Mouse (Mus musculus): ENCODE data around the gene Samd4b.

Gene Samd4b

DNA sequence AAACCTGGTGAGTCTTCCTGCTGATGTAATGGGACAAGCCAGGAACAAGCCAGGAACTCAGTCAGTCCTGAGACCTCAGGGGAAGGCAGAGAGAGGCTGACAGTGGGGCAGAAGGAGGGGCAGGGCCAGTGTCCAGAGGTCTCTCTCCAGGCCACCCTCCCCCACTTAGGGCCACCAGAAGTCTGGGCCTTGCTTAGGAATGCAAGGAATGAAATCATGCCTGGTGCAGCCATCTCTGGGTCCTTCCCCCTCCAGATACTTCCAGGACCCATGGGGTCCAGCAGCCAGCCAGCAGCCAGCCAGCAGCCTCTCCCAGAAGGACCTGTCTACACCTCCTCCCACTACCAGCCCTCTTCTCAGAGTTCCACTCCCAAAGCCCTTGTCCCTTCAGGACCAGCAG, 10.3 kb downstream of the Samd4b start:
- peak; percentile 76 for DNase-seq

- DNase-seq = peak; percentile 69
Measured at GRCm38 (mm10) chr7:28586663-28587411, 11.1 kb downstream of the Samd4b start.

DNA sequence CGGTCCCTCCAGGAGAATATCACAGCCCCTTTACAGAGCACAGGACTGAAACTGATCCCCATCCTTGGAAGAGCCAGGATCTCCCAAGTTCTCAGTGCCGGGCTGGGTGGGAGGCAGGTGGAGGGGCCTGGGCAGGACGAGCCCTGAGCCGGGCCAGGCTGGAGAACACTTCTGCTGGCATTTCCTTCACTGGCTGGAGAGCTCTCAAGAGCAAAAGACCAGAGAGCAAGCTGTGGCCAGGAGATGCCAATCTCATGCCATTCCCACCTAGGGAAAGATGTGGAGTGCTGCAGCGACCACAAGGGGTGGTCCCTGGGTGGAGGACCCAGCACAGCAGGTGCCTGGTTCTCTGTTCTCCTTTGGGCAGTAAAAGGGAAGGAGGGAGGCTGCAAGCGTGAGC, 12.9 kb downstream of the Samd4b start:
- no peak for DNase-seq

- DNase-seq = no peak
Measured at GRCm38 (mm10) chr7:28584468-28584867, 13.5 kb downstream of the Samd4b start.

DNA sequence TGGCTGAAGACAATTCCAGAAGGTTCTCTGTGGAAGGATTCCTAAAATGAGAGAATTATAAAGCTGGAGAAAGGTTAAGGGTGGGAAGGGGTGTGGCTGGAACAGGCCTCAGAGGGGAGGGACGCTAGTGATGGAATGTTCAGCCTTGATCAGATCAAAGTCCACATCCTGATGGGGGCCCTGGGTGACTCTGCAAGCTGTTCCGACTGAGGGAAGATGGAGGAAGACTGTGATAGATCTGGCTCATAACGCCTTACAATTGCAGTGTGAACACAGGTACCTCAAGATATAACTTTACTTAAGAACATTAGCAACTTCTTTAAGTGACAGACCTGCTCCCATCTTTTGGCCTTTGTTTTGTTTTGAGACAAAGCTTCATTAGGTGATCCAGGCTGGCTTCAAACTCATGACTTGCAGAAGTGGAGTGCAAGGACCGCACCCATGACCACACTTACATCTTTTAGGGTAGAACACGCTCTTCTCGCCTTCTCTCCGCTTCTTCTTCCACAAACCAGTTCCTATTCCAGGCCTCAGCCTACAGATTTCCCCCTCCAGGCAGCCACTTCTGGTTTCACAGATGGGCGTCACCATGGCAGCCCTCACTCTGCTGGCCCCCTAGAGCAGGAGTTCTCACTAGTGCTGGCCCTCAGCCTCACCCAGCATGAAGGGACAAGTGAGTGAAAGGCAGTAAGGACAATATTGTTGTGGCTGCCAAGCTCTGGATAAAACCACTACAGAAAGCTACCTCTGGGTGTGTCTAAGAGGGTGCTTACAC, 14.2 kb downstream of the Samd4b start:
- DNase-seq = no peak

DNA sequence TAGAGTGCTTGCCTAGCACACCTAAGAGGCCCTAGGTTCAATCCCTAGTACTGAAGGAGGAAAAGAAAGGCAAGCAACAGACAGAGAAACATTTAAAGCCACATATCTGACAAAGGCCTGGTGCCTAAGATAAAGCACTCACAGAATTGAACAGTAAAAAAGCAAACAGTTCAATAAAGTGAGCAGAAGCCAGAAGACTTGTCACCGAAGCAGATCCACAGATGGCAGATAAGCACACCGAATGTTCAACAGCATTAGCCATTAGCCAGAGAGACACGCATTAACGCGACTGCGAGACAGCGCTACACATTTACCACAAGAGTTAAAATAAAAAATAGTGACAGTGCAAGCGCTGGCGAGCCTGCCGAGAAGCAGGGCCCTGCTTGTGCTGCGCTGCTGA, 15.1 kb downstream of the Samd4b start:
- no peak for DNase-seq

DNA sequence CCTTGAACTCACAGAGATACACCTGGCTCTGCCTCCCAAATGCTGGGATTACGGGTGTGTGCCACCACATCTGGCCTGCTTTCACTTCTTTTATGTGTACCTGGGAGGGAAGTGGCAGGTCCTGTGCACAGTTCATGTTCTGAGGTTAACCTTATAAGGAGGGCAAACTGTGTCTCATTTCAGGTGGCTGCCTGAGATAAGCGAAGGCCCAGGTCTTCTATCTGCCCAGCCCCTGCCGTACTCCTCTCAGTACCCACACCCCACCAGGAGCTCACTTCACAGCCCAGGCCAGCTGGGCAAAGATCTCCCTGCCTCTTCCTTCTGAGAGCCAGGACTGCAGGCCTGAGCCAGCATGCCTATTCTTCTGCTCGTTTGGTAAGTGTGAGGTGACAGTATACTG, 16.2 kb downstream of the Samd4b start:
- no peak for DNase-seq

DNA sequence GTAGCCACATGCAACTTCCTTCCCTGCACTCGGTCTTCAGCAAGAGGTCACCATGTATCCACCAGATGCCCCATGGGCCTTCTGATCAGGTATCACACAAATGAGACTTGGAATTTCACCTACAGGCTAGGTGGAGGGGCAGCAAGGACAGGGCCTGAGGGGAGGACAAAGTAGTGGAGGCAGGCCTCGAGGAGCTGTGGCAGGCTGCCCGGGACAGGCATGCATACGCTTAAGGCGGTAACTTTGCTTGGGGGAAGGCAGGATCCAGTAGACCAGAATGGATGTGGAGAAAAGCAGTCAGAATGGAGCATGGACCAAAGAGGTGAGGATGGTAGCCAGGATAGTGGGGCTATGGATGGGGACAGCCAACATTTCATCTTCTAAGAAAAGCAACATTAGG, 18.1 kb downstream of the Samd4b start:
- no peak for DNase-seq

DNA sequence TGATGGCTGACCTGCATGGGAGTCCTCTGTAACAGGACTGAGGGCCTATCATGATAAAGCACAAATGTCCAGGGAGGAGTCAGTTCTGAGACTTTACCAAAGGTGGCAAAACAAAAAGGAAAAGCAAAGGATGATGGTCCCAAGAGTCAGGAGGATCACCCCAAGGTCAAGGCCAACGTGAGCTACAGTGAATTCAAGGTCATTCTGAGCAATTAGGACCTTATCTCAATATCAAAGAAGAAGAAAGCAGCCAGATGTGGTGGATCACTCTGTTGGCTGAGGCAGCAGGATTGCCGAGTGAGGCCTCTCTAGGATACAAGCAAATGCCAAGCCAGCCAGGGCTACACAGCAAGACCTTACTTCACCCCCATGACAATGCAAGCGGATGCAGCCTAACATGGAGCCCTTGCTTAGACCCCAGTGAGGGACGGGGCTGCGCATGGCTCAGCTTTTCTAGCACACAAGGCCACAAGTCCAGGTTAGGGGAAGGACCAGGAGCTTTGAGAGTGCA, 19.3 kb downstream of the Samd4b start:
- no peak for DNase-seq

DNA sequence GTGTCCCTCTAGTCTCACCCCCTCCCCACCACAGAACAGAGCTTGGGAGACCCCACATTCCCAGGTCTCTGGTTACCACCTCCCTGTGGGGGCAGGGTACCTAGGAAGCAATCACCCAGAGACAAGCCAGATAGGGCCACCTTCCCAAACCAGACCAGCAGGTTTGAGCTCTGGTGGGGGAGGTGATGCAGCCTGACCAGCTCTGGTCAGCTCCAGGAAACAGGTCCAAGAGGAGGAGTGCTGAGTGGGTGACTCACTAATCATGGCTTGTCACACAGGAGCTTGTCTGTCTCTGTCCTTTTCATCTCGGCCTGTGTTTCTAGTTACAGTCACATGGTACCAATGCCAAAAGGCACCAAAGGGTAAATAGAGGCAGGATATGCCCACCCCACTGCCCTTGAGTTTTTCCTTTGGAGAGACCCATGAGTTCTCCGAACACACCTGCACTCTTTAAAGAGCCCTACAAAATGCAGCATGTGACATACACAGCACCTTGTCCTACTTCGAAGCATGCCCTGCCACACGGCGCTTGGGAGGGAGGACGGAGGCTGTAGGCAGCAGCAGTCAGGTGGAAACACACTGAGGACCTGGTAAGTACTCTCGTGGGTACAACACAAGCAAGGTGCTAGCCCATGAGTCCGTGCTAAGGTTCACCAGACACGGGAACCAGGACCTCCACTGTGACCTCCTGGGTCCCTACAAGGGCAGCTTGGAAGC, 20.0 kb downstream of the Samd4b start:
- DNase-seq = peak; percentile 76

- peak; percentile 74 for DNase-seq
Measured at GRCm38 (mm10) chr7:28576271-28576914, 21.6 kb downstream of the Samd4b start.

- DNase-seq = no peak
Measured at GRCm38 (mm10) chr7:28575597-28575996, 22.3 kb downstream of the Samd4b start.

- DNase-seq = no peak
Measured at GRCm38 (mm10) chr7:28573236-28573635, 24.7 kb downstream of the Samd4b start.

- DNase-seq = no peak
Measured at GRCm38 (mm10) chr7:28572689-28573088, 25.3 kb downstream of the Samd4b start.

DNA sequence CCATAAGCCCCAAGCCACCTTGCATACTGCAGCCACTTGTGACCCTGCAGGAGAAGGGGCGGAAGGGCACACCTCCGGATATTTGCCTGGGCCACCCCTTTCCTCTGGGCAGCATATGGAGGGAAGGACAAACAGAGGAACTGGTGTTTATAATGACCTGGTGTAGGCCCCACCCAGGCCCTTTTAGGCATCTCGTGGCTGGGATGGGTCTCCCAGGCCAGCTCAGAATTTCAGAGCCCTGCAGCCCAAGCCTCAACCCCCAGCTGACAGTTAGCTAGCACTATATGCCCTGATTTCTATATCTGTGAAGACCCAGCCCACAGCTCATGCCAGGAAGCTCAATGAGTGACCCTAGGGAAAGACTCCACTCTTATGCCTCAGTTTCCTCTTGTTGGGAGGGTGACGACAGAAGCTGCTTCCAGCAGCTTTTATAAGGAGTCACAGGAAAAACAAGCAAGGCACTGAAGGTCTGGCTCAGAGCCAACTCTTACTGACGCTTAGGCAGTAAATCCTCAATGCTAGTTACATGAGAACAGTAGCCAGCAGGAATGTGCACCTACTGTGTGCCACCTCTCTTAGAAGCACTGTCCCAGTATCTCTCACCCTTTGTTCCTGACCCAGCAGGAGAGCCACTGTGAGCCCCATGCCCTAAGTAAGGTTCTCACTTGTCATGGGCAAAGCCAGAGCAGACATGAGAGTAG, 26.8 kb downstream of the Samd4b start:
- peak; percentile 75 for DNase-seq

GRCm38 (mm10) chr7:28570291-28570981, 27.5 kb downstream of the Samd4b start:
- peak; percentile 95 for DNase-seq

GRCm38 (mm10) chr7:28568253-28568652, 29.7 kb downstream of the Samd4b start:
- peak; percentile 78 for DNase-seq

DNA sequence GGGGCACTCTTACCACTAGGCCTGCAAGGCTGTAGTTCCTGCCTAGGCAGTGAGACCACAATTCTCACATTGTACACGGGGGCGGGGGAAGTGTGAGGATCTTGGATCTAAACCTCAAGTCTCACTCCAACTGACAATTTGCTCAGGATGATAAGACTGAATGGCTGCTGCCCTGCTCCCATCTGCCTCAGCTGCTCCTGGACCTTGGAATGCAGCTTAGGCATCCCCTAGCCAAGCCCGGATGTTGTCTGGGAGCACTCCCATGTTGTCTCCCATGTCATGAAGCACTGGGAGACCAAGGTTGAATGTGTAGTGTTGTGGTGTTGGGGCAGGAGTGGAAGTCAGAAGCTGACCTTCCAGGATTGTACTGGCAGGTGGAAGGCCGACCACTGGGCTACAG, 30.4 kb downstream of the Samd4b start:
- DNase-seq = no peak

DNA sequence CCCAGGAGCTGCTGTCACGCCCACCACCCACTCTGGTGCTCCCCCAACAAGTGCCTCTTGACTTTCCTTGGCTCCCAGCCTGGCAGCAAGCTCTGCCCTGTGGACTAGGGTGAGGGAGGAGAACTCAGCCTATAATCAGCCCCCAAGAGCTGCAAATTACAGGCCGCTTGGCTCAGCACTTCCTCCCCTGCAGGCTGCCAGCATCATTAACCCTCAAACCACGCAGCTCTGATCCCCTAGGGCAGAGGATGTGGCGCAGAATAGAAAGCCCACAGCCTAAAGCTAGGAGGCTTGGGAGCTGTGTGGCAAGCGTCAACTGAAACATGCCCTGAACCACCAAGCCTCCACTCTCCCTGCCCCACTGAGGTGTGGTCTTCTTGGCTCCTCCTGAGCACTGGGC, 32.5 kb downstream of the Samd4b start:
- no peak for DNase-seq

DNA sequence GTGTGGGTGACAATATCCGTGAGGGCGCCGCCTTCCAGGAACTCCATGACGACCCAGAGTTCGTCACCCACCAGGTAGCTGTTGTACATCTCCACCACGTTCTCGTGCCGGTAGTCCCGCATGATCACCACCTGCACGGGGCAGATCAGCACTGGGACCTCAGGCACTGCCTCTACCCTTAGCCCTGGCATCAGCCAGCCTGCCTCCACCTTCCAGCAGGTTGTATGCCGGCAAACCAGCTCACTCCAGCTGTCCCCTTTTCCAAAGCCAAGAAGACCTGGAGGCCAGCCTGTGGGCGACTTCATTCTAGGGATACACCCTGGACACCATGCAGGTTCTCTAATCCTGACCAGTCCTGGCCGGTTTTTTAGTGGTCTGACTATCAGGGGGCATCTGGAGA, 35.0 kb downstream of the Samd4b start:
- DNase-seq = no peak

DNA sequence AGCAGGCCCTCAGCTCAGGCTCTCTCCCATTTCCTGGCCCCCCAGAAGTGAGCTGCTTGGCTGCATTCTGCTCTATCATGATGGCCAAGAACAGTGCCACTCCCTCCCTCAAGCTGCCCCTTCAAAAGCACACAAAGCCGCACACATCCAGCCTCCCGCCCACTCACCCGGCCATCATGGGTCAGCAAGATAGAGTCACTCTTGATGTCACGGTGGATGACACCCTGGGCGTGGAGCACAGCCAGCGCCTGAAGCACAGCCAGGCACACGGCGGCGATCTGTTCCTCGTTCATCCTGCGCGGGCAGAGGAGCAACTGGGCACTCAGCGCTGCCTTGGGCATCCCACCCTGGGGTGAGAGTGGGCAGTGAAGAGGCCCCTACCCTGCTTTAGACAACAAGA, 35.6 kb downstream of the Samd4b start:
- no peak for DNase-seq

DNA sequence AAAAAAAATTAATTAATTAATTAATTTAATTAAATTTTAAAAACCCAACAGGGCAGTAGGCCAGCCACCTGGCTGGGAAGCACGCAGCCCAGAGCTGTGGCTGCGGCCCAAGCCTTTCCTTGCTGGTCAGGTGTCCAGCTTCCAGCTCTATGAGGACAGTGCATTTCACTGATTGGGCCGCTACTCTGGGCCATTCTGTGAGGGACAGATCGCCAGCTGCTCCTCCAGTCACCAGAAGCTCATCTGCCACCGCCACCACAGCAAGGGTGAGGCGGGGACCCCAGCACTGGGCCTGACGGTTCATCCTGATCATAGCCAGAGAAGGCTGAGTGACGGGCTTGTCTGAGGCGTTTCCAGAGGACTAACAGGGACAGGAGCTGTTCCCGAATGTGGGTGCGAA, 36.0 kb downstream of the Samd4b start:
- DNase-seq = no peak

Measured in kidney, postnatal 10 days (tissue).